Mouse (Mus musculus): ENCODE data around the gene Neurl1b. TPM values are rescaled to one million over a fixed set of nuclear protein-coding genes. Genes with fewer than 3 reads are reported as not detected.

Gene Neurl1b
- polyA plus RNA-seq, 1 experiment from 2014 or later = 3.0 TPM

GRCm38 (mm10) chr17:26490910-26491309, 76.3 kb downstream of the Neurl1b start:
- H3K9me3 ChIP-seq (replicated peaks; ENCODE audit: control insufficient read depth, low read length) = peaks cover 16% of the 10 kb centered on the region
- H3K4me2 ChIP-seq (ENCODE audit: low read depth, low read length) = no peak overlapping the region
- H3K4me1 ChIP-seq (ENCODE audit: control insufficient read depth, insufficient read depth, low read length) = peaks cover 46% of the 10 kb centered on the region
- no peaks in the 10 kb centered on the region for H3K36me3 ChIP-seq (ENCODE audit: control insufficient read depth, insufficient read depth)
- H3K9ac ChIP-seq (ENCODE audit: low read length) = peak overlapping the region; percentile 36
- ATAC-seq (replicated peaks; ENCODE audit: extremely low read depth, insufficient read depth, low FRiP score) = peak; percentile 77
- 19% methylated on average over 2 of the region's 2 CpGs for WGBS
- no peak overlapping the region for H3K4me3 ChIP-seq (ENCODE audit: low read length)
- peak overlapping the region; percentile 92 for H3K27ac ChIP-seq (ENCODE audit: low read length)
- no peaks in the 10 kb centered on the region for H3K27me3 ChIP-seq (ENCODE audit: control insufficient read depth, insufficient read depth, low read length)

- no peak for ATAC-seq (replicated peaks; ENCODE audit: extremely low read depth, insufficient read depth, low FRiP score)
- Histone ChIP-seq H3K4me3 (ENCODE audit: low read length) (no peak overlapping the region), H3K36me3 (ENCODE audit: control insufficient read depth, insufficient read depth) (no peaks in the 10 kb centered on the region), H3K4me1 (ENCODE audit: control insufficient read depth, insufficient read depth, low read length) (peaks cover 44% of the 10 kb centered on the region), H3K9me3 (replicated peaks; ENCODE audit: control insufficient read depth, low read length) (peaks cover 16% of the 10 kb centered on the region), H3K27me3 (ENCODE audit: control insufficient read depth, insufficient read depth, low read length) (no peaks in the 10 kb centered on the region), H3K27ac (ENCODE audit: low read length) (no peak overlapping the region; the same call in 1 of the 2 replicates), H3K9ac (ENCODE audit: low read length) (no peak overlapping the region), H3K4me2 (ENCODE audit: low read depth, low read length) (no peak overlapping the region)
- 80% methylated on average over 3 of the region's 3 CpGs for WGBS
Observed at GRCm38 (mm10) chr17:26492246-26492645, 77.6 kb downstream of the Neurl1b start.

- Histone ChIP-seq H3K4me2 (ENCODE audit: low read depth, low read length) (no peak overlapping the region), H3K36me3 (ENCODE audit: control insufficient read depth, insufficient read depth) (no peaks in the 10 kb centered on the region), H3K9me3 (replicated peaks; ENCODE audit: control insufficient read depth, low read length) (peaks cover 16% of the 10 kb centered on the region), H3K4me1 (ENCODE audit: control insufficient read depth, insufficient read depth, low read length) (peaks cover 29% of the 10 kb centered on the region), H3K27me3 (ENCODE audit: control insufficient read depth, insufficient read depth, low read length) (no peaks in the 10 kb centered on the region), H3K4me3 (ENCODE audit: low read length) (no peak overlapping the region), H3K27ac (ENCODE audit: low read length) (peak overlapping the region; percentile 16), H3K9ac (ENCODE audit: low read length) (no peak overlapping the region)
- ATAC-seq (replicated peaks; ENCODE audit: extremely low read depth, insufficient read depth, low FRiP score) = no peak
- 78% methylated on average over 4 of the region's 4 CpGs for WGBS
Observed at GRCm38 (mm10) chr17:26494642-26495468, 80.2 kb downstream of the Neurl1b start.

Other genes starting within 250 kb of the Neurl1b start
- 0.35 TPM in 1 of 2 replicates, not detected in the other for gene Pdia2, start 215.7 kb upstream of the Neurl1b start, polyA plus RNA-seq (2015; fragmentation: Nextera tagmentation; extraction: Ambion mirVana)
- gene Rgs11, start 211.9 kb upstream of the Neurl1b start, polyA plus RNA-seq (2015; fragmentation: Nextera tagmentation; extraction: Ambion mirVana) = 6.1 and 6.7 TPM in 2 replicates
- gene Arhgdig, start 207.0 kb upstream of the Neurl1b start, polyA plus RNA-seq (2015; fragmentation: Nextera tagmentation; extraction: Ambion mirVana) = 2.1 and 2.9 TPM in 2 replicates
- 48.6 and 52.8 TPM in 2 replicates for gene Fam234a, start 170.6 kb upstream of the Neurl1b start, polyA plus RNA-seq (2015; fragmentation: Nextera tagmentation; extraction: Ambion mirVana)
- gene Luc7l, start 161.9 kb upstream of the Neurl1b start, polyA plus RNA-seq (2015; fragmentation: Nextera tagmentation; extraction: Ambion mirVana) = 53.8 and 56.0 TPM in 2 replicates
- gene Ergic1, start 146.7 kb downstream of the Neurl1b start, polyA plus RNA-seq (2015; fragmentation: Nextera tagmentation; extraction: Ambion mirVana) = 82.7 and 84.9 TPM in 2 replicates
- gene Dusp1, start 147.3 kb downstream of the Neurl1b start, polyA plus RNA-seq (2015; fragmentation: Nextera tagmentation; extraction: Ambion mirVana) = 35.5 and 35.7 TPM in 2 replicates
- 216 and 249 TPM in 2 replicates for gene Atp6v0e, start 248.4 kb downstream of the Neurl1b start, polyA plus RNA-seq (2015; fragmentation: Nextera tagmentation; extraction: Ambion mirVana)